Mouse (Mus musculus): ENCODE measurements around the gene Gga3.

DNA sequence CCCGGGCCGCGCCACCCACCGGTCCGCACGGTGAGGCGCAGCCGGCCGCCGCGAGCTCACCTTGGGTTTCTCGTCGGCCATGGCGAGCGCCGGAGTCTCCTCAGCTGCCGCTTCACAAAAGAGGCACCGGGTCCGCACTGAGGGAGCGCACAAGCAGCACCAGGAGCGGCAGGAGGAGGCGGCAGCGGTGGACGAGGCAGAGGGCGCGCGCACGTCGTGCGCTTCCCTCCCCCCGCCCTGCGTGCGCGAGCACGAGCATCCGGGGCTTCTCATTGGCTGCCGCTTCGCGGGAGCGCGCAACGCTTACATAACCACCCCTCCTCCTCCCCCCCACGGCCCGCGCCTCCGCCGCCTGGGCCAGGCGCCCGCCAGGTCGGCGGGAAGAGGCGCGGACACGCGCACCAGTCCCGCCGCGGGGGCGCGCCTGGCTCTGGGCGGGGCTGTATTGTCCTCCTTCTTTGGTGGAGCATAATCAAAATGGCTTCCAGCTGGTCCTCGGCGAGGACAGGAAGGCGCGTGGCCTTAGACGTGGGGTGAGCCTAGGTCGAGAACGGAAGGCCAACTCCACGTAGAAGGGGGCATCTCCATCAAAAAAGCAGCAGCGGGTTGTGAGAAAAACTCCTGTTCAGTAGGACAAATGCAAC, 67.7 kb downstream of the Gga3 start, which contains the start of gene Sumo2:
- TF ChIP-seq GATA1 (IDR thresholded peaks at IDR 0.05; ENCODE audit: borderline replicate concordance, low read length) (no peak), FLI1 (IDR thresholded peaks at IDR 0.05; ENCODE audit: low read length) (no peak)

All from megakaryocyte, embryonic 14.5 days (primary cell).